Mouse (Mus musculus) liver, embryonic 15.5 days (tissue): ENCODE results near the gene Gna12. TPM values are rescaled to one million over a fixed set of nuclear protein-coding genes. Genes with fewer than 3 reads are reported as not detected.

Experiments
- ATAC-seq: fragments of 200-750 bp; cut with Nextera tagmentation; 2 replicates; pipeline ENCODE4 v1.8.0; 2017; ENCODE audit warnings: moderate number of reproducible peaks, mild to moderate bottlenecking, moderate library complexity; ENCODE audit not compliant: insufficient read depth
- H3K27ac ChIP-seq: fragments of 300-500 bp; sonication (generic); replicated peaks from 2 replicates; pipeline ENCODE4 v1.5.1; 2015; ENCODE audit warnings: mild to moderate bottlenecking, inconsistent platforms
- H3K27me3 ChIP-seq: fragments of 300-500 bp; sonication (generic); 2 replicates; pipeline ENCODE4 v1.6.1; 2015; ENCODE audit warnings: mild to moderate bottlenecking, inconsistent platforms
- H3K36me3 ChIP-seq: fragments of 300-500 bp; sonication (generic); replicated peaks from 2 replicates; pipeline ENCODE4 v1.6.1; 2015; ENCODE audit warnings: moderate library complexity, mild to moderate bottlenecking, inconsistent platforms
- H3K4me1 ChIP-seq: fragments of 300-500 bp; sonication (generic); replicated peaks from 2 replicates; pipeline ENCODE4 v1.6.1; 2015; ENCODE audit warnings: inconsistent platforms
- H3K4me2 ChIP-seq: fragments of 300-500 bp; sonication (generic); 2 replicates; pipeline ENCODE4 v1.6.1; 2015; ENCODE audit warnings: moderate library complexity, mild to moderate bottlenecking, inconsistent platforms
- H3K4me3 ChIP-seq: fragments of 300-500 bp; sonication (generic); replicated peaks from 2 replicates; pipeline ENCODE4 v1.5.1; 2015; ENCODE audit warnings: mild to moderate bottlenecking, inconsistent platforms
- H3K9ac ChIP-seq: fragments of 300-500 bp; sonication (generic); 2 replicates; pipeline ENCODE4 v1.6.1; 2015; ENCODE audit warnings: moderate library complexity, mild to moderate bottlenecking, inconsistent platforms
- H3K9me3 ChIP-seq: fragments of 300-500 bp; sonication (generic); replicated peaks from 2 replicates; pipeline ENCODE4 v1.6.1; 2016; ENCODE audit warnings: inconsistent platforms
- WGBS: fragments of 180-500 bp; shearing (Covaris S2); methylation state at CpG from one replicate; pipeline ENCODE4 v1.1.7; 2015; ENCODE audit warnings: mixed read lengths; ENCODE audit not compliant: insufficient replicate concordance; 5-methylcytosine and 5-hydroxymethylcytosine counted together
- polyA plus RNA-seq: library from polyadenylated mRNA; unstranded; fragments of >200 nt; fragmentation: Nextera tagmentation; extraction: Ambion mirVana; gene quantifications from 2 replicates; pipeline ENCODE4 v1.2.1, GENCODE M21; 2015

The Gna12 gene
- polyA plus RNA-seq, 1 experiment from 2014 or later = 14.1 TPM

GRCm38 (mm10) chr5:140827413-140827812, 2.8 kb downstream of the Gna12 start:
- 35% methylated on average over 2 of the region's 2 CpGs for WGBS

GRCm38 (mm10) chr5:140826796-140827195, 3.4 kb downstream of the Gna12 start:
- H3K4me1 ChIP-seq = peaks cover 75% of the 10 kb centered on the region
- H3K4me2 ChIP-seq = no peak overlapping the region
- no peaks in the 10 kb centered on the region for H3K27me3 ChIP-seq
- H3K27ac ChIP-seq = no peak overlapping the region; the same call in 1 of the 2 replicates
- H3K4me3 ChIP-seq = no peak overlapping the region
- H3K36me3 ChIP-seq = no peaks in the 10 kb centered on the region
- no peak overlapping the region for H3K9ac ChIP-seq
- 62% methylated on average over 1 of the region's 1 CpGs for WGBS
- no peak for ATAC-seq
- no peaks in the 10 kb centered on the region for H3K9me3 ChIP-seq

More at GRCm38 (mm10) chr5:140827413-140827812, 2.8 kb downstream of the Gna12 start:
- no peak overlapping the region for H3K27ac ChIP-seq
- no peak overlapping the region for H3K4me3 ChIP-seq
- no peak for ATAC-seq
- H3K27me3 ChIP-seq = no peaks in the 10 kb centered on the region
- no peaks in the 10 kb centered on the region for H3K36me3 ChIP-seq
- H3K4me2 ChIP-seq = no peak overlapping the region
- no peak overlapping the region for H3K9ac ChIP-seq
- H3K9me3 ChIP-seq = no peaks in the 10 kb centered on the region
- peaks cover 69% of the 10 kb centered on the region for H3K4me1 ChIP-seq

GRCm38 (mm10) chr5:140826118-140826517, 4.1 kb downstream of the Gna12 start:
- WGBS = 83% methylated on average over 1 of the region's 1 CpGs
- Histone ChIP-seq H3K36me3 (no peaks in the 10 kb centered on the region), H3K4me2 (no peak overlapping the region), H3K9me3 (no peaks in the 10 kb centered on the region), H3K4me3 (no peak overlapping the region), H3K27ac (no peak overlapping the region), H3K27me3 (no peaks in the 10 kb centered on the region), H3K4me1 (peaks cover 78% of the 10 kb centered on the region), H3K9ac (no peak overlapping the region)
- no peak for ATAC-seq

- ATAC-seq = no peak
- Histone ChIP-seq H3K36me3 (no peaks in the 10 kb centered on the region), H3K9ac (no peak overlapping the region), H3K4me2 (no peak overlapping the region), H3K4me1 (peaks cover 74% of the 10 kb centered on the region), H3K27me3 (no peaks in the 10 kb centered on the region), H3K4me3 (no peak overlapping the region), H3K9me3 (no peaks in the 10 kb centered on the region), H3K27ac (no peak overlapping the region)
- 34% methylated on average over 7 of the region's 7 CpGs for WGBS
Measured at GRCm38 (mm10) chr5:140824126-140824525, 6.1 kb downstream of the Gna12 start.

GRCm38 (mm10) chr5:140823386-140823785, 6.8 kb downstream of the Gna12 start:
- 61% methylated on average over 2 of the region's 2 CpGs for WGBS

GRCm38 (mm10) chr5:140821951-140822350, 8.3 kb downstream of the Gna12 start:
- H3K27me3 ChIP-seq = no peaks in the 10 kb centered on the region
- H3K4me1 ChIP-seq = peaks cover 81% of the 10 kb centered on the region
- 75% methylated on average over 4 of the region's 4 CpGs for WGBS
- ATAC-seq = no peak
- H3K36me3 ChIP-seq = no peaks in the 10 kb centered on the region
- H3K9ac ChIP-seq = no peak overlapping the region
- H3K4me2 ChIP-seq = no peak overlapping the region
- no peak overlapping the region for H3K4me3 ChIP-seq
- H3K27ac ChIP-seq = no peak overlapping the region
- H3K9me3 ChIP-seq = no peaks in the 10 kb centered on the region

More at GRCm38 (mm10) chr5:140823386-140823785, 6.8 kb downstream of the Gna12 start:
- Histone ChIP-seq H3K36me3 (no peaks in the 10 kb centered on the region), H3K4me1 (peaks cover 75% of the 10 kb centered on the region), H3K4me2 (no peak overlapping the region), H3K9ac (no peak overlapping the region), H3K9me3 (no peaks in the 10 kb centered on the region), H3K27ac (no peak overlapping the region), H3K27me3 (no peaks in the 10 kb centered on the region), H3K4me3 (no peak overlapping the region)
- no peak; the same call in 1 of the 2 replicates for ATAC-seq

- Histone ChIP-seq H3K36me3 (no peaks in the 10 kb centered on the region), H3K9me3 (no peaks in the 10 kb centered on the region), H3K27ac (no peak overlapping the region), H3K9ac (no peak overlapping the region), H3K27me3 (no peaks in the 10 kb centered on the region), H3K4me2 (no peak overlapping the region), H3K4me3 (no peak overlapping the region), H3K4me1 (peaks cover 84% of the 10 kb centered on the region)
- WGBS = 83% methylated on average over 4 of the region's 4 CpGs
- no peak for ATAC-seq
Measured at GRCm38 (mm10) chr5:140820539-140820938, 9.7 kb downstream of the Gna12 start.

- 65% methylated on average over 4 of the region's 4 CpGs for WGBS
- H3K9me3 ChIP-seq = no peaks in the 10 kb centered on the region
- no peaks in the 10 kb centered on the region for H3K36me3 ChIP-seq
- ATAC-seq = no peak
- peaks cover 87% of the 10 kb centered on the region for H3K4me1 ChIP-seq
- no peak overlapping the region for H3K4me2 ChIP-seq
- H3K9ac ChIP-seq = no peak overlapping the region
- H3K27me3 ChIP-seq = no peaks in the 10 kb centered on the region
- H3K4me3 ChIP-seq = no peak overlapping the region
- H3K27ac ChIP-seq = no peak overlapping the region
Measured at GRCm38 (mm10) chr5:140819594-140819993, 10.6 kb downstream of the Gna12 start.

GRCm38 (mm10) chr5:140818482-140819076, 11.7 kb downstream of the Gna12 start:
- Histone ChIP-seq H3K36me3 (no peaks in the 10 kb centered on the region), H3K27ac (no peak overlapping the region; the same call in 1 of the 2 replicates), H3K4me2 (no peak overlapping the region), H3K9ac (no peak overlapping the region), H3K4me3 (no peak overlapping the region), H3K9me3 (no peaks in the 10 kb centered on the region), H3K27me3 (no peaks in the 10 kb centered on the region), H3K4me1 (peaks cover 89% of the 10 kb centered on the region)
- 58% methylated on average over 5 of the region's 5 CpGs for whole genome bisulfite sequencing
- ATAC-seq = no peak

- 35% methylated on average over 6 of the region's 6 CpGs for WGBS
- Histone ChIP-seq H3K36me3 (no peaks in the 10 kb centered on the region), H3K27me3 (no peaks in the 10 kb centered on the region), H3K4me3 (no peak overlapping the region), H3K9ac (no peak overlapping the region), H3K27ac (peak overlapping the region; percentile 29; the same call in 1 of the 2 replicates), H3K9me3 (no peaks in the 10 kb centered on the region), H3K4me1 (peaks cover 89% of the 10 kb centered on the region), H3K4me2 (no peak overlapping the region)
- ATAC-seq = peak; percentile 13; the same call in 1 of the 2 replicates
Measured at GRCm38 (mm10) chr5:140816950-140817568, 13.2 kb downstream of the Gna12 start.

- H3K4me1 ChIP-seq = peaks cover 88% of the 10 kb centered on the region
- no peak overlapping the region for H3K4me2 ChIP-seq
- WGBS = 51% methylated on average over 3 of the region's 3 CpGs
- H3K36me3 ChIP-seq = no peaks in the 10 kb centered on the region
- H3K9me3 ChIP-seq = no peaks in the 10 kb centered on the region
- ATAC-seq = no peak
- no peaks in the 10 kb centered on the region for H3K27me3 ChIP-seq
- peak overlapping the region; percentile 55 for H3K27ac ChIP-seq
- no peak overlapping the region for H3K9ac ChIP-seq
- no peak overlapping the region for H3K4me3 ChIP-seq
Measured at GRCm38 (mm10) chr5:140816008-140816407, 14.2 kb downstream of the Gna12 start.
